Mouse (Mus musculus) c-Kit-negative CD71-positive TER-119-positive erythroid progenitor cells, embryonic 14.5 days (primary cell): ENCODE data around the gene Sptan1.
A peak's percentile ranks its signal among the peaks of the same experiment; 100 is the strongest.

Experiments
- DNase-seq: peaks from one replicate; pipeline ENCODE4 v3.0.0-alpha.2; 2013; ENCODE audit warnings: low read depth, low spot score

Sptan1 gene

GRCm38 (mm10) chr2:30061215-30062166 lies 96.1 kb downstream of the Sptan1 start:
- no peak for DNase-seq

GRCm38 (mm10) chr2:30062249-30063093 lies 97.1 kb downstream of the Sptan1 start:
- peak; percentile 56 for DNase-seq

GRCm38 (mm10) chr2:30063235-30063634 lies 97.9 kb downstream of the Sptan1 start:
- DNase-seq = no peak

GRCm38 (mm10) chr2:30063791-30064190 lies 98.4 kb downstream of the Sptan1 start:
- no peak for DNase-seq

- no peak for DNase-seq
These were observed 98.9 kb downstream of the Sptan1 start for GRCm38 (mm10) chr2:30064298-30064697.

- DNase-seq = peak; percentile 81
These were observed 100.9 kb downstream of the Sptan1 start for GRCm38 (mm10) chr2:30066046-30066901.

GRCm38 (mm10) chr2:30067031-30067888 lies 101.9 kb downstream of the Sptan1 start:
- DNase-seq = no peak

- DNase-seq = no peak
These were observed 102.6 kb downstream of the Sptan1 start for GRCm38 (mm10) chr2:30067962-30068361.

- DNase-seq = no peak
These were observed 107.5 kb downstream of the Sptan1 start for GRCm38 (mm10) chr2:30072875-30073274.

GRCm38 (mm10) chr2:30073285-30073684 lies 107.9 kb downstream of the Sptan1 start:
- DNase-seq = no peak

- DNase-seq = no peak
These were observed 110.3 kb downstream of the Sptan1 start for GRCm38 (mm10) chr2:30075625-30076024.

- no peak for DNase-seq
These were observed 111.1 kb downstream of the Sptan1 start for GRCm38 (mm10) chr2:30076439-30076838.

GRCm38 (mm10) chr2:30076959-30077358 lies 111.6 kb downstream of the Sptan1 start:
- no peak for DNase-seq

- peak; percentile 62 for DNase-seq
These were observed 112.4 kb downstream of the Sptan1 start, which contains the start of gene Pkn3 for GRCm38 (mm10) chr2:30077502-30078348. TSS of gene Pkn3 (plus strand) at chr2:30077684.

GRCm38 (mm10) chr2:30078349-30078712 lies 113.0 kb downstream of the Sptan1 start:
- no peak for DNase-seq

- no peak for DNase-seq
These were observed 113.4 kb downstream of the Sptan1 start for GRCm38 (mm10) chr2:30078760-30079159.

GRCm38 (mm10) chr2:30080181-30080800 lies 114.9 kb downstream of the Sptan1 start:
- DNase-seq = no peak
